Mouse (Mus musculus) c-Kit-positive CD71-positive TER-119-positive erythroid progenitor cells, embryonic 14.5 days (primary cell): Measurements from ENCODE around the gene Ddx41.
A peak's percentile ranks its signal among the peaks of the same experiment; 100 is the strongest.

Experiments
- DNase-seq: peaks from one replicate; pipeline ENCODE4 v3.0.0-alpha.2; 2013; ENCODE audit warnings: low spot score

Gene Ddx41

DNA sequence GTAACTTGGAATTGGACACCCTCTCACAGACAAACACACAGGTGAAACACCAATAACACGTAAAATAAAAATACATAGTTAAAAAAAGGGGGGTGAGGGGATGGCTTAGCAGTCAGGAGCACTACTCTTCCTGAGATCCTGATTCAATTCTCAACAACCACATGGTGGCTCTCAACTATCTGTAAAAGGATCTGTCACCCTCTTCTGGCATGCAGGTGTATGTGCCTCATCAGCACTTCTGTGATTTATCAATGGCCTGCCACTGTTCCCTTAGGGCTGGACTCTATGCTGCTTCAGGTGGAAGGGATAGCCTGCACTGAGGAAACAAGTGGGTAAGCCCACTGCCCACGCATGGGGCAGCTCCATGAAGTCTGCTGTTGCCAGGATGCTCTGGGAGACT, 4.5 kb upstream of the Ddx41 start:
- no peak for DNase-seq

DNA sequence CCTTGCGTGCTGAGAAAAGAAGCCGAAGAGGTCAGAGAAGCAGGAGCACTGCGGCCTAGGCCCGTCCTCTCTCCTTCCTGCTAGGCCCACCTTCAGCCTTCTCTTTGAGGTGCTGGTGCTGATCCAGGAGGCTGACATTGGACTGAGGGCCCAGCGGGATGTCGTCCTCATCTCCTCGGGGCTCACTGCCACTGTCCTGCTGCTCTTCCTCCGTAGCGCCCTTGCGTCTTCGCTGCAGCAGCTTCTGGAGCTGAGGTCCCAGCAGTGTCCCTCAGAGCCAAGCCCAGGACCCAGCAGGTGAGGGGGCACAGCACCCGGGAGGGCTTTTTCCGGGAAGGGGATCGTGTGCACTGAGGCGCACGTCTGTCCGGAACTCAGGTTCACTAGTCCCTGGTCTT, 663 bp downstream of the Ddx41 start:
- DNase-seq: no peak

DNA sequence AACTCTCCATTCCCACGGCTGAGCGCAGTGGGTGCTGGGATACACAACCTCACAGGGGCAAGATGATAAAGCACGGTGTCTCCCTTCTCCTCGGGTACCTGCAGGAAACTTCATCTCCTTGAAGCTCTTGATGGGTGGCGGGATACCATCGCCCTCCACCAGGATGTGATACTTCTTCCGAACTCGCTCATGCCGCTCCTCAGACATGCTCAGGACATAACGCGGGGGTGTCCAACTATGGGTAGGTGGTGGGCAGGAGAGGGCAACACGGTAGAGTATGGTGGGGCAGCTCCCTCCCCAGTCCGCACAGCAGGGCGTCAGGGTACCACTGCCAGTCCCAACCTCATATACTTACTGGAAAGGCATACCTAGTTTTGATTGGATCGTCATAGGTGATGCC, 1.3 kb downstream of the Ddx41 start:
- no peak for DNase-seq

DNA sequence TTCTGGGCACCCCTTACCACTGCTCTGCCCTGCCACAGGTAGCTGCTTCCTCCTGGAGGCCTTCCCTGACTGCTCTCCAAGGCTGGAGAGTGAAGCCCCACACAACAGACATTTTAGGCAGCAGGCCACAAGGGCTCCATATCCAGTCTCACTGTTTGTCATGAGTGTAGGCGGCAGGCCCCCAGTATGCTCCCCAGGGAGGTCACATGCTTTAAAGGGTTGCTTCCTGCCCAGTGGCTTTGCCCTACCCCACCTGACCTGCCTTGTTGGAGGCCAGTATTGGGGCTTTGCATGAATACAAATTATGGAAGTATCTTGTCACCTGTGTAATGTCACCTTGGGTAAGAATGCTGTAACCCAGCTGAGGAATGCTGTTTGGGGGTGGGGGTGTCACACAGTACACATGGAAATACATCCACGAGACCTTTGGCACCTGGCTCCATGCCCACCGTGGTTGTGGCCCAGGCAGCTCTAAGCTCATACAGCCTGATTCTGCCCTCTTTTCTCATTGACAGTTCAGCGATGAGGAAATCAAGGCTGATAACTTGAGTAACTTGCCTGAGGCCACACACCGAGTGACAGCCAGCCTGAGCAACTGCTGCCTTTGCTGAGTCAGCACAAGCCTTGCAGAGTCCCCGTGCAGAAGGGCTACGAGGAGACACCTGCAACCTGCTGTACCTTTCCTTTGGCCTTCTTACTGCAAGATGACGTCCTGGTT, 7.1 kb downstream of the Ddx41 start, which contains the start of gene Dok3:
Dok3 (minus strand) TSS at position 99 of the 718 bp plus-strand sequence.
- DNase-seq: no peak

DNA sequence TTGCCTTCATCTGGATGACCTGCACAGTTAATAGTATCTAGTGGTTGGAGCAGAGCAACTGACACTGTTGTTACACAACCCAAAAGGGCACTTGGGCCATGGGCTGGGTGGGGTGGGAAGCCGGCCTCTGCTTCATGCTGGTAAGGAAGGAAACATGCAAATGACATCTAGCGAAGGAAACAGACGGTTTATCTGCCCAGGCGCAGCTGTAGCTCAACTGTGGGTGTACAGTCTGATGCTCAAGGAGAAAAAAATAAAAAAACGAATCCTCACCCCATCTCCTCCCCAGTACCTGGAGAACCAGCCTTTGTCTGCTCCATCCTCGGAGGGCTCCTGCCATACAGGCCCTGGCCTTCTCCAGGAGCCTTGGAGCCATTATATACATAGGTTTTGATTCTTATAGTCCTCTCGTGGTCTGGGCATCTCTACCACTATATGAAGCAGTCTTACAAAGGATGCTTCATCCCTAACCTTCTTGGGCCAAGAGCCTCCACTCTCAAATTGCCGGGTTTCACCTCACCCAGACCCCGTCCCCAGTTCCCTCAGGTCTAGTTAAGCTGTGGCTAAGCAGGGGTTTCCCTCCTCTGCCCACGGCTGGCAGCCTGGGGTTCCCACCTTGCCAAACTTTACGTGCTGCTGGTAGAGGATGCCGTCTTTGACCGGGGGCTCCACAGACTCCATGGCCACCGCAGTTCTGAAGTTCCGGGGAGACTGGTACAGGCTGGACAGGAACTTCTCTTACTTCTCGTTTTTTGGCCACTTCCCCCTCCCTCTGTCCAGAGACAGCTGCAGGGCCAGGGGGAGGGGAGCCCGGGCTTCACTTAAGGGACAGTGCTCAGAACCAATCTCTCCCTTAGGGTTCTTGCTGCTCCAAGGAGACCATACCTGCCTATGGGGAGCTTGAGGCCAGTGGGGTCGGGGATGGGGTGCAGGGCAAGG, 8.4 kb downstream of the Ddx41 start:
- DNase-seq: peak; percentile 41

DNA sequence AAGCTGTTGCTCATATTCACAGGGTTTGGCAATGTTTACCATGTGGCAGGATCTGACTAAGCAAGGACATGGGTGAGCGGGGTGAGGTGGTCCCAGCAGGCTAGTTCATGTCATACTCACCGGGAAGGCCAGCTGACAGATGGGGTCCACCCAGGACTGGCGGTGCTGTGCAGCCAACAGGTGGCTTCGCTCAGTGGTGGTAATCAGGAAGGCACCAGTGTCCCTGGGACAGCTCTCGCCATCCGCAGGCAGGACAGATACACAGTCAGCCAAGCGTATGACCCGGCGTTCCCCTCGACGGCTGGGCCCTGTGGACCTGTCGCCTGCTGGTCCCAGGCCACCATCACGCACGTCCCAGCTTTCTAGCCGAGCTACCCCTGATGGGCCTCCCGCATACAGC, 9.2 kb downstream of the Ddx41 start:
- DNase-seq: no peak

DNA sequence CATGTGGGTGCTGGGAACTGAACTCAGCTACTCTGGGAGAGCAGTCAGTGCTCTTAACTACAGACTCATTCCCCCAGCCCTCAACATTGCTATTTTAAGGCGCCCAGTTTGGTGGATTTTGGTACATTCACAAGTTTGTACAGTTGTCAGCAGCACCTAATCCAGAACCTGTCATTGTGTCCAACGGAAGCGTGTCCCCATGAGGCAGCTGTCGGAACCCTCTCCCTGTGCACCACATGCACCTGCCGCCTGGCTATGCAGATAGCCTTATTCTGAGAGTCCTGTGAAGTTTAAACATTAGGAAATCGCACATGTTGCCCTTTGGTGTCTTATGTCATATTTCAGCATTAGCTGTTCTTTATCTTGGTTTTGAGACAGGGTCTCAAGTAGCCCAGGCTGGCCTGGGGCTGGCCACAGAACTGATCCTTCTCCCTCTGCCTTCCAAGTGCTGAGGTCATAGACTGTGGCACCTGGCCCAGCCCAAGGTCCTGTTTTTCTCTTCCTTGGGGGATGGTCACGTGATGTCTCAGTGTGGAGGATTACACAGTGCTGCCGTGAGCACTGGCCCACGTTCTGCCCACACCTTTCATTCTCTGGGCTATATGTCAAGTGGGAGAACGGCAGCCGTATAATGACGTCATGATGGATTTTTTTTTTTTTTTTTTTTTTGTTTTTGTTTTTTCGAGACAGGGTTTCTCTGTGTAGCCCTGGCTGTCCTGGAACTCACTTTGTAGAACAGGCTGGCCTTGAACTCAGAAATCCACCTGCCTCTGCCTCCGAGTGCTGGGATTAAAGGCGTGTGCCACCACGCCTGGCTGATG, 10.5 kb downstream of the Ddx41 start:
- DNase-seq: no peak

DNA sequence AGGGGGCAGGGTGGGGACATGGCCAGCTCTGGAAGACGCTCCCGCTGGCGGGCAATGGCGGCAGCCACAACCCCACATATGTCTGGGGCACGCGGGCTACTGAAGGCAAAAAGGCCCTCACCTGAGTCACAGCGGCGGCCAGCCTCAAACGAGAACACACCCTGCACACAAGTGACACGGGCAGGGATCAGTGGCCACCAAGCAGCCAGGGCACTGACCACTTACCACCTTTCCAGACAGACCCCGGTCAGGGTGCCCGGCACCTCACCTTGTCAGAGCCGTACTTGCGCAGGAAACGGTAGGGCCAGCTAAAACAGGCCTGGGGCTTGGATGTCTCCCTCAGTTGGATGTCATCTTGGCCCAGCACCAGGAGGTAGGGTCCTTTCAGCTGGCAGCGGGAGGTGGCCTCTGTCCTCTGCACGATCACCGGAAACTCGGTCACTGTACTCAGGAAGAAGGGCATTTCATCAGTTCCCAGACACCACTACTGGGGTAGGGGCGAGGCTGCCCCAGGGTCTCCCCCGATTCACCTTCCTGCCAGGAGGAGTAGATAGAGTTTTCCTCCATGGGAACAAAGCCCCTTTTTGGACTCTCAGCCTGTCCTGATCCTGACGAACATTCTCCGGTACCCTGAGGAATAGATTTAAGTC, 12.4 kb downstream of the Ddx41 start:
- no peak for DNase-seq

DNA sequence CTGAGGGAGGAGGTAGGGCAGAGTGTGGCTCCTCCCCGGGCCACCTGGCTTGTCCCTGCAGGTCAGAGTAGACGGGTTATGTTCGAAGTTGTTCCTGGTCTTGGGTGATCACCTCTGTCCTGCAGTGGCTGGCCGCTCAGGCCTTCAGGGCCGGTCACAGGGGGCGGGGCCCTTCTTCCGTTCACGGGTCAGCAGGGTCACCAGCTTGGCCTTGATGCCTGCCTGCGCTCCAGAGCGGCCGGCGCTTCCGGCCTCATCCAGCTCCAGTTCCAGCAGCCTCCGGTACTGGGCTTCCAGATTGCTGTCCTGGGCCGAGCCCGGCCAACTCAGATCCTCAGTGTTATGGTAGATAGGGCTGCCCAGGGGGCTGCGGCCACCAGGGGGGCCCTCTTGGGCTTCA, 13.2 kb downstream of the Ddx41 start:
- DNase-seq: no peak

DNA sequence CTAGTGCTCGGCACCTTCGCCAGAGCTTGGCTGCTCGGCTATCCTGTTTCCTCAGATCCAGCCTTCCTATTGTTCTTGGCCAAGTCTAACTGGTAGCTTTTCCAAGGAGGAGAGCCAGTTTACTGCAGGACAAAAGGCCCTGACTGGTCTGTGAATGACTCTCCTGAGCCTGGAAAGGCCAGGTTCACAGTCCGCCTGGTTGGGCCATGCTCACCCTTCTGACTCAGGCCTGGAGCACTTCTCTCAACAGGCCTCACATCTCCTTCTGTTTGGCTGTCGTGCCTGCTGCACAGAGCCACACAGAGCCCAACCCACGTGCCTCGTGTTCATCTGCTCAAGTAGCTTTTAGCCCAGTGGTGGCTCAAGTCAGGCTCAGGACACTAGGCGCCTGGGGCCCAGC, 13.7 kb downstream of the Ddx41 start:
- no peak for DNase-seq

DNA sequence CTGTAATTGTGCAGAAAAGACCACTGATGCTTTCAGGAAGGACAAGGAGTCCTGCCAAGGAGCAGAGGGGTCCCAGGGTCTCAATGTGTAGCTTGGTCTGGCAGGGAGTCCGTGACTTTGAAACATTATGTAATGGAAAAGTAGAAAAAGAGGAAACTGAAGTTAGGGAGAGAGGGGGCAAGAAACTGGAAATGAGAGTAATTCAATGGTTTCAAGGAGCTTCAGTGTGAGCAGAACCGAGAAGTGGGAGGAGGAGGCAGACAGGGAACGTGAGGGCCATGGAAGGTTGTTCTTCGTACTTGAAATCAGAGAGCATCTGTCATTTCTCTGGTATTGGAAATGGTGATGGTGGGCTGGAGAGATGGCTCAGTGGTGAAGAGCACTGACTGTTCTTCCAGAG, 16.9 kb downstream of the Ddx41 start:
- no peak for DNase-seq

DNA sequence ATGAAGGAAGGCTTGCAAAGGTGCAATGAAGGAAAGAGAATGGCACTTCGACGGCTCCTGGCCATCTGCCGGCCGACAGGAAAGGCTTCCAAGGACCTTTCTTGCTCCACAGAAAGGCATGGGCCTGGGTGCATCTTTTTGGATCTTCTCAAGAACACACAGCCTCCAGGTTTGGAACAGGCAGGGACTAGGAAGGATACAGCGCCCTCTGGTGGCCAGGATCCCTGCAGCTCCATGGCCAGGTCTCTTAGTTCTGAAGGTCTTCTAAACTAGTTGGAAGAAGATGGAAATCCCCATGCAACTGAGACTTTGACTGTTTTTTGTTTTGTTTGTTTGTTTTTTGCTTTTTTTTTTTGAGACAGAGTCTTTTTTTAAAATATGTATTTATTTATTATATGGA, 19.5 kb downstream of the Ddx41 start:
- DNase-seq: peak; percentile 80

DNA sequence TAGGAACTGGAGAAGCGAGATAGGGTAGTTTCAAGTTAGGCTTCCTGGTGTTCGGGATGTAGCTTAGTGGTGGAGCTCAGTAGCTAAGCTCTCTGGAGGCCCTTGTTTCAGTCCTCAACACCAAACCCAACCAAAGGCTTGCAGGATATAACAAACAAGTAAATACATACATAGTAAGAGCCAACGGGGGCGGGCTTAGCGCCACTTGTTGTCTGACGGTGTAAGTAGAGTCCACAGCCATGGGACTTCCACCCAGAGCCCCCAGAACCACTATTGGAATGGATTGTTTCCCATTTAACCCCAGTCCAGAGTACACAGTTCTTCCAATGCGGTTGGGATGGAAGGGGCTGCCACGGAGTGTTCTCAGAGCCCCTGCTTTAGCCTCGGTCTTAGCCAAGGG, 22.6 kb downstream of the Ddx41 start:
- no peak for DNase-seq

DNA sequence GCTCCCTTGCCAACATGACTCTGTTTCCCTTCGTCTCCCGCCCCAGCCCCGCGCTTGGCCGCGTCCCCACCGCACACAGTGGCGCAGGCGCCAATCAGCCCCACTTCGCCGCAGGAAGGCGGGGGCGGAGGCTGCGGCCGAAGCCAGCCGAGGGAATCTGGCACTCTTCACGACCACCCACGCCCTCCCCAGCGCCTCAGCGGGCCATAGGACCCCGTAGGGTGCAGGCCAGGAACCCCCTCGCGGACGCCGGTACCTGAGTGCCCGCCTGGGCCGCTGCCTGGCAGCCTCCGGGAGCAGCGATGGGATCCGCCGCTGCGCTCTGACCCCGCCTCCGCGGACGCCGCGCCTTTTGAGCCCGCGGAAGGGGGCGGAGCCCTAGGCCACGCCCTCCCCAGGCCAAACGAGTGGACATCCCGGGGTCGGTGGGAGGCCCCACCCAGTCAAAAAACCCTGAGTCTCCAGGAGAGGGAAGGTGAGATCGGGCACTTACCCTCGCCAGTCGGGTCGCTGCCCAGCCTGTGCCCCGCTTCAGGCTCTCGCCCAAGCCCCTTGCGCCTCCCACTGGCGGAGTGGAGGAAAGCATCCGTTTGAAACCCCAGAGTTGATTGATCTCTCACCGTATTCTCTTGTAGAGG, 23.2 kb downstream of the Ddx41 start, which contains the start of gene Pdlim7:
Pdlim7 (minus strand) TSS at position 566 of the 638 bp plus-strand sequence.
- peak; percentile 70 for DNase-seq

DNA sequence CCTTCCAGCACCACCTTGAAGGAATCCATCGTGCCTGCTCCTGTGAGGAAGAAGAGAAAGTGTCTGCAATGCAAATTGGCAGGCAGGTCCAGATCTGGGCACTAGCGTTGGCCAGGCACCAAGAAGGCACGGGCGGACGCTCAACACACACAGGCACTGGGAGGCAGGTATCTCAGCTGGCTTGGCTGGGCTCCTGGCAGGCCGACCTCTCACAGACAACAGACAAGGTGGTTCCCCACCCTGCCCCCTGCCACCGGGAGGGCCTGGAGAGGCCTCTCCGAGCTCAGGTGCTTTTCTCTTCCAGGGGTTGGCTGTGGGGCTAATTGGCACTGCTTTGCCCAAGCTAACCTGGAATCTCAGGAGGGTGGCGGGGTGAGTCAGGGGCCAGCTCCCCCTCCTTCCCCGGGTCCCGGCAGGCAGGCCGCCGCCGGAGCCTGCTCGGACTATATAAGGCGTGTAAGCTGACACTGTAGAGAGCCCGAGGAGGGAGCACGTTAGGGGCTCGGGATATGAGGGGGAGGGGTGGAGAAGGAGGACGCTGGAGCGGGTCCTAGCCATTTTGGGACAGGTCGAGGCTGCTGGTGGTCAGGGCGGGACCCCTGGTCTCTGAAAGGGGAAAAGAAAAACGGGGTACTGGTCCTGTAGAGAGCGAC, 24.0 kb downstream of the Ddx41 start:
- DNase-seq: no peak

DNA sequence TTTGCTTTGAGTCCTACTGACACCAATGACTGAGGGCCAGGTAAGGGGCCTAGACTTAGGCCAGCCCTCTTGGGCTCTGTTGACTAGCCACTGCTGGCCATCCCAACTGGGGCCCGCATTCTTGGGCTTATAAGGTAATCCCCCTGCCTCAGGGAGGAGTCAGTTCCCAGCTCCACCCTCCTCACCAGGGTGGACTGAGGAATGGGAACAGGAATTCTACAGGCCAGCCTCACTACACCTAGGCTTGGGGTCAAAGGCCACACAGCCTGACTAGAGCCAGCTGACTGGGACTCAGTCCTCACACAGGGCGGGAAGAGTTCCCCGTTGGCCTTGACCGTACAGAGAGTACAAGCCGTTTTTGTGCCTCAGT, 25.0 kb downstream of the Ddx41 start:
- DNase-seq: no peak

DNA sequence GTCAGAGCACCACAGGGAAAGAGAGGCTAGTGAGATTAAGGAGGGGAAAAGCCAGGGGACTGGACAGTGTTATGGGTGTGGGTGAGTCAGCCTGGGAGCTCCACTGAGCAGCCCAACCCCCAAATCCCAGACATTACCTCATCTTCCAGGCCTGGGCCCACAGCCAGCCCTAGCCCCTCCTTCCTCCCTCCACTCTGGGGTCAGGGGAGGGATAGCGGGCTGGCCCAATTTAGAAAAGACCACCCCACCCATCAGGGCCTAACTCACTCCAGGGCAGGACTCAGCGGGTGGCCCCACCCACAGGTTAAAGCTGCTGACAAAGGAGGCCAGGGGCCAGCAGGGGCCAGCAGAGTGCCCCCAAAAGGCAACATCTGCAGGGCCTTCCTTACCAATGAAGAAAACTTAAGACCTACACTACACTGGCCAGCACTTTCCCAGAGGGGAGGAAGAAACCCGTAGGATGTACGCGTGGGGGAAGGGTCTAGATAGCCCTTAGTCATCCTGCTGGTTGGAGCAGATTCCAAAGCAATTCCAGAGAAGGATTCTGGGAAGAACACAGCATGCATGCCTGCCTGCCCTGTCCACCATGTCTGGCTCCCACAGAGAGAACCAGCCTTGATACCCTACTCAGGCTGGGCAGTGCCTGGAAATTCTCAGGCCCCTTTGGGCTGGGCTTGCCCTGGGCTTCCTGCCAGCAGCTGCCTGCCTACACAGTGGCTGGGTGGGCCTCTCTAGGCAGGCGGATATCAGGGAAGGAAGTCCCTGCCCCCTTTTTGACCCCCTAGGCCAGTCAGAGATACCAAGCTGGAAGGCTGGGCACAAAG, 25.6 kb downstream of the Ddx41 start:
- peak; percentile 22 for DNase-seq

DNA sequence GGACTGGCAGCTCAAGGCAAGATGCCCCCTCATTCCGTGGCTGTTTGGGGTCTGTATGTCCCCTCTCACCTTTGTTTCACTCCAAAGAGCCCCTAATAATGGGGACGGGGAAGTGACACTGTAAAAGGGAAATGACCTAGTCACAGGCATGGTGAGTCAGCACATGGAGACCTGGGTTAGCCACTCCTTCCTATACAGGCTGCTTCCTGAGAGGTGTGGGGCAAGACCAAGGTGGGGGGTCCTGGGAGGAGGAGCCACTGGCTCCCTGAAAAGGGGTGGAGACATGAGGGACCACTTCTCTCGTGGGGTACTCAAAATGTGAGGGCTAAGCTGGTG, 26.2 kb downstream of the Ddx41 start:
- DNase-seq: no peak

DNA sequence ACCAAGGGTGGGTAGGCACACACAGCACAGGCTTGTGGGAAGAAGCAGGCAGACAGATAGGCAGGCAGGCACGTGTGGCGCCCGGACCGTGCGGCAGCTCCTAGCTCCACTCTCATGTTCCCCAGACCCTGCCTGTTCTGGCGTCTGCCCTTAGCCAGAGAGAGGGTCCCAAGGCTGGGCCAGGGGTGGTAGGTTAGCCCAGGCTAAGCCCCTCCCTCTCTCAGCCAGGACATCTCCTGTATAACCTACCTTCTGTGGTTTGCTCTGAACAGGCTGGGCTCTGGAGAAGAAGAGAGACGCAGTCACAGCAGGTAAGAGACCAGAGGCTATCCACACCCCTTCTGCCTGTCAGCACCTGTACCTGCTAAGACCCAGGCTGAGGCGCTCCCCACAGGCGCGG, 27.9 kb downstream of the Ddx41 start:
- DNase-seq: no peak

DNA sequence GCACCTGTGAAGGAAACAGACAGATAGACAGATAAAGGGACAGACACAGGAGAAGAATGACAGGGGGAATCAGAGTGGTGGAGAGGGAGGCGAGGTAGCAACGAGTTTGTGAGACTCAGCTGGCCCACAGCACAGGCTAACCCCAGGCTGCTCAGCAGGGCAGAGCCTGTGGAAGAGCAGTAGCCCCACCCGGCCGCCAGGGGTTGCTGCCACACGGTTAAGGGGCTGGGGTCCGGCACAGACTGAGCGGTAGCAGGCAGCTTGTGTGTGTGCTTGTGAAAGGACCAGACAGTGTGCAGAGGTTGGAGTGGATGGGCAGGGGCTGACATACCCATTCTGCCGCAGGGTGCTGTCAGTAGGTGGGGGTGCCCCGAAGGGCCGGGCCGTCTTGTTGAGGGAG, 28.6 kb downstream of the Ddx41 start:
- no peak for DNase-seq
